Mouse (Mus musculus) adrenal gland, adult 18-20 months (tissue): ENCODE measurements at regions not wholly inside any gene's neighbourhood (a gene's known extent, or its start where the extent isn't known, plus 50 kb on each side); places are given as distances from the start of the nearest gene placed in this dataset.

Source experiments
- DNase-seq, 2 experiments: peaks; one replicate each; pipeline ENCODE4 v3.0.0; 2021 to 2022; ENCODE audit warnings: low spot score in 2 of 2

GRCm38 (mm10) chr16:31597965-31598364 is 65.3 kb upstream of the Dlg1 start:
- DNase-seq: no peak

GRCm38 (mm10) chr16:31598409-31598988 is 64.7 kb upstream of the Dlg1 start:
- no peak for DNase-seq

- no peak for DNase-seq
Measured at GRCm38 (mm10) chr16:31598989-31599421, 64.2 kb upstream of the Dlg1 start.

- DNase-seq: no peak
Measured at GRCm38 (mm10) chr16:31601278-31601677, 62.0 kb upstream of the Dlg1 start.

- no peak for DNase-seq
Measured at GRCm38 (mm10) chr16:31603185-31603584, 60.1 kb upstream of the Dlg1 start.

GRCm38 (mm10) chr16:31606389-31607177 is 56.7 kb upstream of the Dlg1 start:
- DNase-seq: no peak

GRCm38 (mm10) chr16:31608964-31609363 is 54.3 kb upstream of the Dlg1 start:
- no peak for DNase-seq

GRCm38 (mm10) chr16:31609394-31610172 is 53.7 kb upstream of the Dlg1 start:
- no peak for DNase-seq
